Mouse (Mus musculus) embryonic facial prominence, embryonic 10.5 days (tissue): Measurements from ENCODE around the gene Mrrf. TPM values are rescaled to one million over a fixed set of nuclear protein-coding genes. Genes with fewer than 3 reads are reported as not detected.
A peak's percentile ranks its signal among the peaks of the same experiment; 100 is the strongest.

Source experiments
- DNase-seq: peaks from one replicate; pipeline ENCODE4 v3.0.0-alpha.2; 2017; ENCODE audit warnings: low spot score
- H3K27ac ChIP-seq: fragments of 300-500 bp; sonication (generic); replicated peaks from 2 replicates; pipeline ENCODE4 v1.5.1; 2016; ENCODE audit warnings: mild to moderate bottlenecking
- H3K27me3 ChIP-seq: fragments of 300-500 bp; sonication (generic); replicated peaks from 2 replicates; pipeline ENCODE4 v1.6.1; 2016; ENCODE audit warnings: low read depth, mild to moderate bottlenecking; ENCODE audit not compliant: poor library complexity, severe bottlenecking
- H3K36me3 ChIP-seq: fragments of 300-500 bp; sonication (generic); replicated peaks from 2 replicates; pipeline ENCODE4 v1.6.1; 2016; ENCODE audit warnings: mild to moderate bottlenecking, moderate library complexity
- H3K4me1 ChIP-seq: fragments of 300-500 bp; sonication (generic); 2 replicates; pipeline ENCODE4 v1.6.1; 2016
- H3K4me3 ChIP-seq: fragments of 300-500 bp; sonication (generic); 2 replicates; pipeline ENCODE4 v1.5.1; 2016; ENCODE audit warnings: mild to moderate bottlenecking, moderate library complexity
- H3K9me3 ChIP-seq: fragments of 300-500 bp; sonication (generic); 2 replicates; pipeline ENCODE4 v1.6.1; 2016; ENCODE audit warnings: mild to moderate bottlenecking
- WGBS: fragments of 180-500 bp; shearing (Covaris S2); methylation state at CpG from one replicate; pipeline ENCODE4 v1.1.7; 2016; 5-methylcytosine and 5-hydroxymethylcytosine counted together
- polyA plus RNA-seq: library from polyadenylated mRNA; unstranded; fragments of >200 nt; fragmentation: Nextera tagmentation; extraction: Ambion mirVana; gene quantifications from 2 replicates; pipeline ENCODE4 v1.2.1, GENCODE M21; 2016

Gene Mrrf
- polyA plus RNA-seq: 30.6 and 34.1 TPM in 2 replicates

DNA sequence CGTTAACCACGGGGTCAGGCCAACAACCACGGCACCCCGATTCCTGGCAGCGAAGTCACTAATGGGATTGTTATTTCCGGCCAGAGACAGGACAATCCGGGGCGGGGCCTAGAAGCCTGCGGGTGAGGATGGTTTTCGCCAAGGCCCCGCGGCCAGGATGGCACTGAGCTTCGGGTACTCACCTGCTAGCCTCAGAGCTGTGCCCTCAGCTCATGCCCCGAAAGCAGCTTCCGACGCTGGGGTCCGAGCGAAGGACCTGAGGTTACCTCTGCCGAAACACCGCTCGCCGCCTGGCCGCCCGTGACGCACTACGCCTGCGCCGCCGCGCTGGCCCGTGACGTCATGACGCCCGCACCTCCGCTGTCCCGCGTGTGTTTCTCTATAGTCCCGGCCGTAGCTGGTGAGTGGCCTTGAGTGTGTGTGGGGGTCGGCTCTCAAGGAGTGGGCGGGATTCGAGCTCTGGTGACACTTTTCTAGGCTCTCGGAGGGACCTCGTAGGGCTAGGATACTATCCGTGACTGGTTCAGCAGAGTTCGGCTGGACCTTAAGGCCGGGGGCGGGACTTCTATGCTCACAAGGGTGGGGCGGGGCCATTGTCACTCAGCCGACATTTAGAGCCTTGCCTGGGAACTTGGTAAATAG is at the start of gene Mrrf, which contains the start of gene Rbm18:
Gene Mrrf (plus strand): TSS at position 90 of the 642 bp plus-strand sequence.
Gene Rbm18 (minus strand): TSS at position 474 of the 642 bp plus-strand sequence.
- Histone ChIP-seq H3K4me3 (peak within 1 kb of the TSS; percentile 71), H3K36me3 (peaks cover 34% of the 10 kb centered on the region), H3K27ac (peak within 1 kb of the TSS; percentile 93), H3K27me3 (no peaks in the 10 kb centered on the region), H3K4me1 (peaks cover 45% of the 10 kb centered on the region), H3K9me3 (no peaks in the 10 kb centered on the region)
- DNase-seq: peak; percentile 93
- WGBS: under 1% methylated on average over 50 of the region's 50 CpGs

DNA sequence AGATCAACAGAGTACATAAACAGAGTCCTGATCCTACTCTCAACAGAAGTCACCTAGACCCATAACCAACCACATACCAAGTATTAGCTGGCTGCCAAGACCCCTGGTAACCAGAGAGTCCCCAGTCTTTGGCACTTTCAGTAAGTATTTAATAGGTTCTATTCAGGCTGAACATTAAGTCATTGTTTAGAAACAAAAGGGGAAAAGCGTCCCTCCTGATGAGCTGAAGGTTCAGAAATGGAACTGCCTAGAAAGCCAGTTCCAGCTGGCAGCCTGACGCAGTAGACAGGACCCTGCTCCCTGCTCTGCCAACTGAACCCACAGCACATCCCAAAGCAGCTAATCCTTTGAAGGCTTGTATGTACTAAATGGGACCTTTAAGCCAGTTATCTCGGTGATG is 47.0 kb upstream of the Mrrf start:
- Histone ChIP-seq H3K4me1 (peaks cover 33% of the 10 kb centered on the region), H3K27ac (no peak overlapping the region), H3K36me3 (peaks cover 23% of the 10 kb centered on the region), H3K9me3 (no peaks in the 10 kb centered on the region), H3K4me3 (no peak overlapping the region), H3K27me3 (peaks cover 99% of the 10 kb centered on the region)
- 56% methylated on average over 3 of the region's 3 CpGs for WGBS
- DNase-seq: no peak

DNA sequence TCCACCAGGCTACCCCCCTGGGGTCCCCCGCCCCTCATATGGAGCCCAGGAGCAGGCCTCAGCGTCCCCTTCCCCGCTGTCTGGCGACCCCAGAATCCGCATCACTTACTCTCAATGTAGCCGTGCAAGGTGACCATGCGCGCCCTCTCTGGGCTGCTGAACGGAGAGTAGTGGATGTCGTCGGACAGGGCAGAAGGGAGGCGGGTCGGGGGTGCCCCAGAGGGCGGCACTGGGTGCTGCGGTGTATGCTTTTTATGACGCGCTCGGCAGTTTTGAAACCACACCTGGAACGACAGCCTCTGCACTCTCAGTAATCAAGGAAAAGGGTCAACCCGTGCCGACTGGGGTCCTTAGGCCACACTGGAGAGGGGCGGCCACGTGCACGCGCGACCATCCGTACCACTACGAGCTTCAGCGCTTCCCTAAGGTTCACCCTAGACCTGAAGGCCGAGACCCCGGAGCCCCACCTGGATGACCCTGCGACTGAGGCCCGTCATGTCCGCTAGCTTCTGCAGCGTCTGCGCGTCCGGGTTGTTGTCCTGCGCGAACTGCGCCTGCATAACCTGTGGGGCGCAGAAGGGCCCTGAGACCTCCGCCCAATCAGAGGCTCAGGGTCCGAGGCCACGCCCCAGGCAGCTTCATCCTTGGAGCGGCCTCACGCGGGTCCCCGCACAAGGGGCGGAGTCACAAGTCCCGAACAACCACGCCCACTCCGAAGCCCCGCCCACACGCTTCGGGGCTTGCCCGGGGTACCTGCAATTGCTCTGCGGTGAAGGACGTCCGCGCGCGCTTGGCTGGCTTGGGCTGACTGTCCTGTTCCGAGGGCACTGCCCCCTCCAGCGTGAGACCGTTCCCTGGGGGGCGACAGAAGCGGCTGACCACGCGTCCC is 45.1 kb upstream of the Mrrf start:
- H3K4me1 ChIP-seq: peaks cover 31% of the 10 kb centered on the region
- peaks cover 100% of the 10 kb centered on the region for H3K27me3 ChIP-seq
- H3K36me3 ChIP-seq: peaks cover 8% of the 10 kb centered on the region
- H3K4me3 ChIP-seq: peak overlapping the region; percentile 58
- no peaks in the 10 kb centered on the region for H3K9me3 ChIP-seq
- peak; percentile 93 for DNase-seq
- WGBS: 2% methylated on average over 70 of the region's 70 CpGs
- 0 out of 2 replicates have a peak overlapping the region, but pooled peaks have one; percentile 8 for H3K27ac ChIP-seq

DNA sequence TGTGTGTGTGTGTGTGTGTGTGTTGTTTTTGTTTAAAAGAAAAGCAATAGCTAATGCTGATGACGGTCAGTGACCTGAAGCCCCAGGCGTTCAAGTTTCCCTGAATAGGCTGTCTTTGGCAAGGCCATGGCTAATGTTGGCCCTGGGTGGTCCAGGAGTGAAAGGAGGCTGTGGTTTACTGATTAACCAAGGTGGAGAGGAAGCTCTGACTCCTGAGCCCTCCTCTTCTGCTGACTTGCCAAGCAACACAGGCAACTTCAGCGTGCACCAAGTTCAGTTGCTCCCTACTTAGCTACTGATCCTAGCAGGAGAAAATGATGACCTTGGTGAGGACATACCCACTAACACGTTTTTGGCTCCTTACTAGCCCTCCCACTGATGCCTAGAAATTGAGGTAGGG is 43.4 kb upstream of the Mrrf start:
- WGBS: 4% methylated on average over 4 of the region's 4 CpGs
- Histone ChIP-seq H3K36me3 (peaks cover 4% of the 10 kb centered on the region; the same call in 1 of the 2 replicates), H3K27me3 (peaks cover 100% of the 10 kb centered on the region), H3K27ac (no peak overlapping the region), H3K9me3 (no peaks in the 10 kb centered on the region), H3K4me3 (no peak overlapping the region), H3K4me1 (peaks cover 31% of the 10 kb centered on the region)
- DNase-seq: no peak

DNA sequence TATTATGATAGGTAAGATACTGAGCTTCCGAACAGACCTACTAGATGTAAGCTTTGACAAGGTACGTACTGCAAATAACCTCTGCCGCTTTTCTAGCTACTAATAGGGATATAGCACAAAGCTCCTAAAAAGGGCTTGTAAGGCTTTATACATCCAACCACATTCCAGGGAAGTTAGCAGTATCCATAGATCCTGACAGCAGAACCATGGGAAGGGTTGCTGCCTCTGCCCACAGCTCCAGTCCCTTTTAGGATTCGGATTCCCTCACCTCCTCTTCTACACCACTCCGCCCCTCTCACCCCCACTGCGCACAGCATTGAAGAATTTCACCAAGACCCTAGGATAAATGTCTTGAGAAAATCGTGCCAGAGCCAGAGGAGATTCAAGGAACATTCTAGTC is 42.9 kb upstream of the Mrrf start:
- H3K27ac ChIP-seq: no peak overlapping the region
- H3K36me3 ChIP-seq: peaks cover 4% of the 10 kb centered on the region; the same call in 1 of the 2 replicates
- H3K4me3 ChIP-seq: no peak overlapping the region
- H3K9me3 ChIP-seq: no peaks in the 10 kb centered on the region
- H3K27me3 ChIP-seq: peaks cover 100% of the 10 kb centered on the region
- DNase-seq: no peak
- 16% methylated on average over 7 of the region's 7 CpGs for WGBS
- peaks cover 34% of the 10 kb centered on the region for H3K4me1 ChIP-seq

DNA sequence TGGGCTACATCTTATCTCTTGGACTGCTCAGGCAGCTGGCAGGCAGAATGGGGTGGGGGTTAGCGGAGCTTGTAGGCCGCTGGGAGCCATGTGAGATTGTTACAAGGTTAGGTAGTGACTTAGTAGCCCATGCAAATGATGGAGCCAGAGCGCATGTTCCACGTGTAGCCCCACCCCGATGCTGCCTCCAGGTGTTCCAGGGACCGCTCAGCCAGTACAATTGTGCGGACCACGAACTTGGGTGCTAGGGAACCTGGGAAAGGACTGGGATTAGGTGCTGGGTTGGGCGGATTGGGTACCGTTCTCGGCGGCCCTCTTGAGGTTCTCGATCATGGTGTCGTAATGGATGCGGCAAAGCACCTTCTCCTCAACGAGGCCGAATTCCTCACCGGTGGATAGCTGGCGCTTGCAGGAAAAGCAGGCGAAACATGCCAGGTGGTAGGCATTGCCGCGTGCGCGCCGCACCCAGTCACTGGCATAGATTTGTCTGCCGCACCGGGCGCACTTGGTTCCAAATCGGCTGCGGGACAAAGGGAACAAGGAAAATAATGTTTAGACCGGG is 42.2 kb upstream of the Mrrf start:
- Histone ChIP-seq H3K27ac (no peak overlapping the region), H3K4me1 (peaks cover 37% of the 10 kb centered on the region), H3K9me3 (no peaks in the 10 kb centered on the region), H3K27me3 (peaks cover 100% of the 10 kb centered on the region), H3K4me3 (peak overlapping the region; percentile 15; the same call in 1 of the 2 replicates), H3K36me3 (peaks cover 4% of the 10 kb centered on the region; the same call in 1 of the 2 replicates)
- 7% methylated on average over 31 of the region's 31 CpGs for WGBS
- no peak for DNase-seq

DNA sequence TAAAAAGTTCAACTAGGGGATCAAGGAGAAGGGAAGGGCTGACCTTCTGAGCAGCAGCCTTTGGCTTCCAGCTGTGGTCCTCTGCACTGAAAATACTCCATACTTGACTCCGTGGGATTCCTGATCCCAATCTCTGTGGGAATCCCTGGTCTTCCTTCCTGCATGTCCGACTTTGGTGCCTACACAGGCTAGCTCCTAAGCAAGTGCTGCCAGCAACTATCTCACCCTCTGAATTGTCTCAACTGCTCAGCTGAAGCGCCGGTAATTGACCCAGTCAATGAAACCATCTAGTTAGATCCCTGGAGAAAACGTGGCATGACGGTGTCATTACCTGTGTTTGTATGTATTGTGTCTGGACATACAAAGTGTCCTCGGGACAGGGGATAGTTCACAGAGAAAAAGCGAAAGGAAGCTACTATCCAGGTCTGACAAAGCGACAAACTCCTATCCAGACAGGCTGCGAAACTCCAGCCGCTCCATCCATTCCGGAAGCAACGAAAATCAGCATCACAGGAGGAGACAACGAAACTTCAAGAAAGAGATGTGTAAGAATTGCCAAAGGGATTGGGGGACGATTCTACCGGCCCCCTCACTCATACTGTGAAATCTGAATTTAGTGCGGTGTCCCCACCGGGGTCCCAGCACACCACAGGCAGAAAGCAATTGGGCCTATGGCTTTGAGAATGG is 38.9 kb upstream of the Mrrf start:
- Histone ChIP-seq H3K27ac (no peak overlapping the region), H3K36me3 (0 out of 2 replicates have a peak, but pooled peaks cover 1% of the 10 kb centered on the region), H3K9me3 (no peaks in the 10 kb centered on the region), H3K4me1 (peaks cover 37% of the 10 kb centered on the region), H3K4me3 (peak overlapping the region; percentile 38; the same call in 1 of the 2 replicates), H3K27me3 (peaks cover 100% of the 10 kb centered on the region)
- WGBS: 4% methylated on average over 18 of the region's 18 CpGs
- DNase-seq: no peak

DNA sequence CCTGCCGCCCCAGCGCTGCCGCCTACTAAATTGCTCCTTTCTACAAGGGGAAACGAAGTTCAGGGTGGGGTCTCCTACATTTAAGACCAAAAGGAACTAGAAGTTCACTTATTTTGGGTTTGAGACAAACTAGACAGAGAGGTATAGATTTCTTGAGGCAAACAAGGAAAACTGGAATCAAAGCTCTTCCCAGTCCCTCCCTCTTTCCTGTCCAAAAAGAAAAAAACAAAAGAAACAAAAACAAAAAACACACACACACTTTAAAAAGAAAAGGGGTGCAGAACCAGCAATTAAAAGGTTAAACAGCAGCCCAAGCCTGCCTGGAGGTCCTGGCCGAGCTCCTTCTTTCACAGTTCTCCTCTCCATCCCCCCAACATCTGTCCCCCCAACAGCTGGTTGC is 38.2 kb upstream of the Mrrf start:
- H3K36me3 ChIP-seq: 0 out of 2 replicates have a peak, but pooled peaks cover 3% of the 10 kb centered on the region
- H3K4me1 ChIP-seq: peaks cover 38% of the 10 kb centered on the region
- DNase-seq: no peak
- H3K27me3 ChIP-seq: peaks cover 100% of the 10 kb centered on the region
- H3K9me3 ChIP-seq: no peaks in the 10 kb centered on the region
- H3K4me3 ChIP-seq: peak overlapping the region; percentile 38; the same call in 1 of the 2 replicates
- H3K27ac ChIP-seq: no peak overlapping the region
- 2% methylated on average over 5 of the region's 5 CpGs for WGBS

DNA sequence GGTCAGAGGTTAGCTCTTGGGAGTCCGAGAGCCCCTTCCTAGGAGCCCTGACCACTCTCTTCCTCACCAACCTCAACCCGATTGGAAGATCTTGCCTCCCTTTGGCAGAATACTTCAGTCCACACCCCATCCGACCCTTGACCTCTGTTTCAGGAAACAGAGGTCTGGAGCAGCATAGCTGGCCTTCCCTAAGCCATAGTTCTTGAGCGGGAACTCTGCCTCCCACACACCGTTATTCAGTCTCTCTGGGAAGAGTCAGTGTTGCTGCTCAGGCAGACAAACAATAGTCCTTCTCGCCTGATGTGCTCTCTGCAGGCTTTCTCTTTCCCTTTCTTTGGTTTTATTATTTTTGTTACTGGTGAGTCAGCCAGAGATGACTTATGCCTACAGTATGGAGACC is 36.5 kb upstream of the Mrrf start:
- Histone ChIP-seq H3K27me3 (peaks cover 100% of the 10 kb centered on the region), H3K9me3 (no peaks in the 10 kb centered on the region), H3K4me1 (peaks cover 48% of the 10 kb centered on the region), H3K36me3 (0 out of 2 replicates have a peak, but pooled peaks cover 3% of the 10 kb centered on the region), H3K27ac (peak overlapping the region; percentile 57; the same call in 1 of the 2 replicates), H3K4me3 (peak overlapping the region; percentile 34; the same call in 1 of the 2 replicates)
- 5% methylated on average over 6 of the region's 6 CpGs for WGBS
- no peak for DNase-seq

DNA sequence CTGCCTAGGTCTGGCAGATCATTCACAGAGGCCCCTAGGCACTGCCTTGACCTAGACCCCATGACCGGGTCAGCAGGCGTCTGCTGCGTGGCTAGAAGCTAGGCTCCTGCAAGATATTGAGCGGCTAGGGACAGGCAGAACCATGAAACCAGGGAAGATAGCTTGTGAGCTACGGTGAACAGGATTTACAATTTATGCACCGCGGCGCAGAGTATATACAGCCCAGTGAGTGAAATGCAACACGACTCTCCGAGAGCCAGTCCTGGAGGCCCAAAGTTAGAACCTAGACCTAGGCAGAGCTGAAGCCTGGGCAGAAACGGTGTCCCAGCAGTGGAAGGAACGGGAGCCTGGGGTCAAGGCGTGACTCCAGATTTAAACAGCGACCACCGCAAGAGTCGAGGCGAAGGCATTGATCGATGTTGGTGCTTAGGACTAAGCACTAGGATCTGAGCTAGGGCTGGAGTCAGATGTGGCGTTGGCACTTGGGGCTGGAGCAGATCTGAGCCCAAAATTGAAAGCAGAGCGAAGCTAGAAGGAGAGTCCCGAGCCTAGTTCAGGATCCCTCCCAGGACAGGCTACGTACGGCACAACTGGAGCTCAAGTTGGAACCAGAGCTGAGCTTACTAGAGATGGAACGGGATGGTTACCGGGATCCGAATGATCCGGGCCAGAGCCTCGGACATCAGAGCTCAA is 34.2 kb upstream of the Mrrf start:
- Histone ChIP-seq H3K4me1 (peaks cover 60% of the 10 kb centered on the region), H3K4me3 (peak overlapping the region; percentile 70), H3K36me3 (0 out of 2 replicates have a peak, but pooled peaks cover 3% of the 10 kb centered on the region), H3K27me3 (peaks cover 100% of the 10 kb centered on the region), H3K27ac (peak overlapping the region; percentile 91), H3K9me3 (no peaks in the 10 kb centered on the region)
- WGBS: 2% methylated on average over 28 of the region's 28 CpGs
- peak; percentile 48 for DNase-seq

DNA sequence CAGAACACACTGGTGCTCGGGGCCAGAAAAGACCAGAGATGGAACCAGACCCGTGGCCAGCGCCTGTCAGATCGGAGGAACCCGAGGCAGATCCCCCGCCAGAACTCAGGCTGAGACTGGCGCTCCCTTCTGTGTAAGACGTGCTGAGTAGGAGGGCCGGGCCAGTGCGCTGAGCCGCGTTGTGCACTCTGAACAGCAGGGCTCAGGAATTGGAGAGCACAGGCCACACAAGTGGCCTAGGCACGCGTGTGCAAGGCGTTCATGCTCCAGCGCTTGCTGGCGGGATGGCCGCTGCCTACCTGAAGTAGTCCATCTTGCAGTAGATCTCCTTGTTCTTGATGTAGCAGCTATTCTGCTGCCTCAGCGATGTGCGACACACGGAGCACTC is 33.6 kb upstream of the Mrrf start:
- peak overlapping the region; percentile 70 for H3K4me3 ChIP-seq
- DNase-seq: peak; percentile 75
- peaks cover 61% of the 10 kb centered on the region for H3K4me1 ChIP-seq
- peaks cover 100% of the 10 kb centered on the region for H3K27me3 ChIP-seq
- under 1% methylated on average over 21 of the region's 21 CpGs for WGBS
- 0 out of 2 replicates have a peak, but pooled peaks cover 3% of the 10 kb centered on the region for H3K36me3 ChIP-seq
- H3K9me3 ChIP-seq: no peaks in the 10 kb centered on the region
- H3K27ac ChIP-seq: peak overlapping the region; percentile 91
